Mouse (Mus musculus): ENCODE measurements around the gene Exosc5.

DNA sequence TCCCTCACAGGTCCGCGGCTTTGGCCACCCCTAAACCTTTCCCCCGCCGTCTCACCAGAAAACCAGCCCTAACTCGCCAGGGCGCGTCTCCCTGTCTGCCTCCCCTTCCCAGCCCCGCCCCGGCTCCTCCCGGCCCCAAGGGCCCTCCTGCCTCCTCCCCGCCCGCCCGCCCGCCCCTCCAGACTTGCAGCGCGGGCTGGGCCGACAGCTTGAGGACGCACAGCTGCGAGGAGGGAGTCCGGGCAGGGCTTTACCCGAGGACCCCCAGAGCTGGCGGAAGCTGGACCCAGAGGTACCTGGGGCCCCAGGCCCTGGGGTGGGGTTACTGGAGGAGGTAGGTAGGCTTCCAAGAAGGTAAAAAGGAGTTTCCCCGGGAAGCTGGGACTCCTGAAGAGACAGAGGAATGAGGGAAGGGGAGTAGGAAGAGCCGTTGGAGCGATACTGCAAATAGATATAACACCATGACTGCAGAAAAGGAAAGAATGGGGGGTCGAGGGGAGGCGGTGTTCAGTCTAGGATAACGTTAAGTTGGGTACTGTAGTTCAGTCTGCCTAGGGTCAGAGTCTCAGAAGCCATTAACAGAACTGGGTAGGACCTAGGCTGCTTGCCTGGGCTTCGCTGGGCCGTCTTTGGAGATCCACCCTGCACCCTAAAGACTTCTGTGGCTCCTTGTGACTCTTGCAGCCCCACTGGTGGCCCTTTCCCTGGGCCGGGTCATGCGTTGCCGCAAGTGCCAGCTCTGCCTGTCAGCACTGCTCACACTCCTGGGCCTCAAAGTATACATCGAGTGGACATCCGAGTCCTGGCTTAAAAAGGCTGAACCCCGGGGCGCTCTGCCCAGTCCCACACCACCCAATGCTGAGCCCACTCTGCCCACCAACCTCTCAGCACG lies 31.3 kb upstream of the Exosc5 start:
- no peak for TF ChIP-seq CTCF (IDR thresholded peaks at IDR 0.05; ENCODE audit: low read depth)
- TF ChIP-seq EP300 (IDR thresholded peaks at IDR 0.05; ENCODE audit: low read depth) = no peak
